Mouse (Mus musculus) heart, embryonic 15.5 days (tissue): ENCODE data around the gene Nr4a1. TPM values are rescaled to one million over a fixed set of nuclear protein-coding genes. Genes with fewer than 3 reads are reported as not detected.

Source experiments
- ATAC-seq: fragments of 200-750 bp; cut with Nextera tagmentation; replicated peaks from 2 replicates; pipeline ENCODE4 v1.8.0; 2017; ENCODE audit warnings: low read depth, moderate TSS enrichment; ENCODE audit not compliant: insufficient number of reproducible peaks, insufficient read depth, low FRiP score
- H3K27ac ChIP-seq: fragments of 300-500 bp; sonication (generic); 2 replicates; pipeline ENCODE4 v1.5.1; 2015; ENCODE audit warnings: mild to moderate bottlenecking, inconsistent platforms
- H3K27me3 ChIP-seq: fragments of 300-500 bp; sonication (generic); 2 replicates; pipeline ENCODE4 v1.6.1; 2015; ENCODE audit warnings: inconsistent platforms
- H3K36me3 ChIP-seq: fragments of 300-500 bp; sonication (generic); 2 replicates; pipeline ENCODE4 v1.6.1; 2015; ENCODE audit warnings: mild to moderate bottlenecking, inconsistent platforms
- H3K4me1 ChIP-seq: fragments of 300-500 bp; sonication (generic); replicated peaks from 2 replicates; pipeline ENCODE4 v1.6.1; 2015; ENCODE audit warnings: inconsistent platforms
- H3K4me2 ChIP-seq: fragments of 300-500 bp; sonication (generic); 2 replicates; pipeline ENCODE4 v1.6.1; 2015; ENCODE audit warnings: inconsistent platforms, mild to moderate bottlenecking, moderate library complexity
- H3K4me3 ChIP-seq: fragments of 300-500 bp; sonication (generic); 2 replicates; pipeline ENCODE4 v1.5.1; 2015; ENCODE audit warnings: mild to moderate bottlenecking, inconsistent platforms
- H3K9ac ChIP-seq: fragments of 300-500 bp; sonication (generic); 2 replicates; pipeline ENCODE4 v1.6.1; 2015; ENCODE audit warnings: mild to moderate bottlenecking, inconsistent platforms
- H3K9me3 ChIP-seq: fragments of 300-500 bp; sonication (generic); replicated peaks from 2 replicates; pipeline ENCODE4 v1.6.1; 2016; ENCODE audit warnings: inconsistent platforms
- WGBS: fragments of 180-500 bp; shearing (Covaris S2); methylation state at CpG from one replicate; pipeline ENCODE4 v1.1.7; 2015; ENCODE audit warnings: mixed read lengths; 5-methylcytosine and 5-hydroxymethylcytosine counted together
- polyA plus RNA-seq: library from polyadenylated mRNA; unstranded; fragments of >200 nt; fragmentation: Nextera tagmentation; extraction: Ambion mirVana; gene quantifications from 2 replicates; pipeline ENCODE4 v1.2.1, GENCODE M21; 2015

The Nr4a1 gene
- 10.6 and 12.5 TPM in 2 replicates for polyA plus RNA-seq

DNA sequence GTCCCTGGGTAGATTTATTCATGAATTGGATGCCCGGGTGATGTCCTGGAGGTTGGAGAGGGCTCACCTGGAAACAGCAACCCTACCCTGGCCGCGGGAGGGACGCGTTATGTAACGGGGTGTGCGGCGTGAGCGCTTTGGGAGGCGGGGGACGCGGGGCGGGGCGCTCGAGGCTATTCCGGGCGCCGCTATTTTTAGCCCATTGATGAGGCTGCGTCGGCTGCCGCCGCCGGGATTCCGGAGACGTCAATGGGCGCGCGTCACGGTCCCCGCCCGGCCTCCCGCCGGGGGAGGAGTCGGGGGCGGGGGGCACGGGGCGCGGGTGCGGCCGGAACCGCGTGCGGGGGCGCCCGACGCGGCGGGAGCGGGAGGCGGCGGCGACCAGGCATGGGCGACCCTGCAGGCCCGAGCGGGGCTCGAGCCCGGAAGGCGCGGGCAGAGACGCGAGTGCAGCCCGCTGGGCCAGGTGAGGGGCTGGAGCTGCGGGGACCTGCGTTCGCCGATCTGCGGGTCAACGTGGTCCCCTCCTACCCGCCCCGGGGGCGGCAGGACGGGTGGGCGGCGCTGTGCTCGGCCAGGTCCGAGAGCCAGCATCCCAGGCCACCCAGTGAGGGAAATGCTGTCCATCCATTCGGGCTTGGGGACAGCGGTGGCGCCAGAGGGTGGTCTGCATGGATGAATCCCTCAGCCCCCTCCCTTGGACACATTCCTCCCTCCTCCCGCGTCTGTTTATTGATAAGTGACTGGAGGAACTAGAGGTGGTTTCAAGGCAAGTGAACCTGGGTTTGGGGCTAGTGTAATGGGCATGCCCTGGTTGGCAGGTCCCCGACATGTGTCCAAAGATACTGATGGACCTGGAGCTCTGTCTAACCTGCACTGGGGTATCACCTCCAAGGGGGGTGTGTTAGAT, at the start of gene Nr4a1:
Nr4a1 (plus strand) TSS at position 384 of the 910 bp plus-strand sequence.
- H3K9ac ChIP-seq = peak within 1 kb of the TSS; percentile 86
- ATAC-seq = peak; percentile 70
- H3K9me3 ChIP-seq = no peaks in the 10 kb centered on the region
- peak within 1 kb of the TSS; percentile 60 for H3K4me3 ChIP-seq
- H3K4me2 ChIP-seq = peak within 1 kb of the TSS; percentile 83
- 2% methylated on average over 81 of the region's 82 CpGs for WGBS
- no peaks in the 10 kb centered on the region for H3K27me3 ChIP-seq
- H3K27ac ChIP-seq = peak within 1 kb of the TSS; percentile 70
- H3K36me3 ChIP-seq = no peaks in the 10 kb centered on the region
- H3K4me1 ChIP-seq = peaks cover 38% of the 10 kb centered on the region

DNA sequence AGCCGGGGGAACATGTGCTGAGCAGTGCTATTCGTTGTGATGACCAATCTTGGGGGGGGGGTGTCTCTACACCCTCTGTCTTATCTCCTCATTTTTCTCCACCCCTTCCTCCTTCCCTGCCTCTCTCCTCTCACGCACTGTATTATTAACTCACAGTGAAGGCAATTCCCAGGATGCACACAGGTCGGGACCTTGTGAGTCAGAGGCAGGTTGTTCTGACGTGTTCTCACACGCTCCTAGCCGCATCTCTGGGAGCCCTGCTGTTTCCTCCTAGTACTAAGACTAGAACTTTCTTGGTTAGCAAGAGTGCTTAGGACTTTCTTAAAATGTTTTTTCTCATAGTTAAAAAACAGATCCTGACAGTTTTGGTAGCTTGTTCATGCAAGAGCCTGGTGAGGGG, 49.3 kb upstream of the Nr4a1 start:
- H3K4me2 ChIP-seq = no peak overlapping the region

DNA sequence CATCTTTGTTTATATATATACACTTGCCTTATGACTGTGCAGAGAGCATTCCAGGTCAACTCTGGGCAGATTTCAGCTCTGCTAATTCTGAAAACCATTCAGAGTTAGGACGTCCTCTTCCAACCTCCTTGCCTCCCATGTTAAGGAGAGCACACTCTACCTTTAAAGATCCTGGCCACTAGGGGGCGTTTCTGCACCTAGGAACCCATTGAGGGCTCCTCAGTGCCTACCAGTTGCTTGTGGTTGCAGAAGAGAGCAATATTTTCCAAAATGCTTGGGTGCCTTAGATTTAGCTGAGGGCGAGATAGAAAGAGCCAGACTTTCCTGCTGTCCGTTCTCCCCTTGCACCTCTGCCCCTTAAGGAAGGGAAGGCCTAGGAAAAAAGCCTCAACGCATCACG, 43.8 kb upstream of the Nr4a1 start:
- Histone ChIP-seq H3K27me3 (no peaks in the 10 kb centered on the region), H3K36me3 (peaks cover 43% of the 10 kb centered on the region), H3K9ac (no peak overlapping the region), H3K4me2 (no peak overlapping the region), H3K27ac (no peak overlapping the region), H3K4me3 (no peak overlapping the region), H3K4me1 (0 out of 2 replicates have a peak, but pooled peaks cover 5% of the 10 kb centered on the region), H3K9me3 (no peaks in the 10 kb centered on the region)
- WGBS = 69% methylated on average over 6 of the region's 6 CpGs
- 0 out of 2 replicates have a peak, but pooled peaks have one; percentile 15 for ATAC-seq

More for the DNA sequence above, 49.3 kb upstream of the Nr4a1 start:
- H3K27ac ChIP-seq = no peak overlapping the region
- no peaks in the 10 kb centered on the region for H3K9me3 ChIP-seq
- 75% methylated on average over 7 of the region's 7 CpGs for WGBS
- no peaks in the 10 kb centered on the region for H3K4me1 ChIP-seq
- no peak overlapping the region for H3K4me3 ChIP-seq
- peaks cover 64% of the 10 kb centered on the region for H3K36me3 ChIP-seq
- H3K27me3 ChIP-seq = no peaks in the 10 kb centered on the region
- no peak for ATAC-seq
- H3K9ac ChIP-seq = no peak overlapping the region

DNA sequence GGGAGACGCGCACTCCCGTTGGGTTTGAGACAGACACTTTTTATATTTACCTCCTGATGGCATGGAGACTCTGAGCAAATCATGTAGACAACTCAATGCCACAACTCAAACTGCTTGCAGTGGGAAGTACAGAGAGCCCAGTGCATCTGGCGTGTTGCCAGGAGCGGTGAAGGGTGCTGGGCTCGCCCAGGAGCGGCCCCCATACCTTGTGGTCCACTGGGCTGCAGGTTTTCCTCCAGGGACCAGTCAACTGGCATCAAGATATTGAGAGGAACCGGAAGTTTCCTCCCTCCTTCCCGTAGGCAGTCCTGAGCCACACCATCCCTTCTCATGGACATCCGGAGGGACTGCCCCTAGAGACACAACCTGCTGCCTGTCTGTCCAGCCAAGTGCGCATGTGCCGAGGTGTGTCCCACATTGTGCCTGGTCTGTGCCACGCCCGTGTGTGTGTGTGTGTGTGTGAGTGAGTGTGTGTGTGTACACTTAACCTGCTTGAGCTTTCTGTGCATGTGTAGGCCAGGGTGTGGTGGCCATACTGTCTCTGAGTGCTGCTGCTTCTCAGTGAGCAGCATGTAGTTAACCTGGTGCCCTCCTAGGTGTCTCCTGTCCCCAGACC, 43.0 kb upstream of the Nr4a1 start:
- Histone ChIP-seq H3K4me3 (no peak overlapping the region), H3K9ac (no peak overlapping the region), H3K36me3 (peaks cover 43% of the 10 kb centered on the region), H3K4me2 (no peak overlapping the region), H3K27ac (no peak overlapping the region), H3K9me3 (no peaks in the 10 kb centered on the region), H3K4me1 (0 out of 2 replicates have a peak, but pooled peaks cover 5% of the 10 kb centered on the region), H3K27me3 (no peaks in the 10 kb centered on the region)
- ATAC-seq = no peak
- 84% methylated on average over 14 of the region's 14 CpGs for WGBS

DNA sequence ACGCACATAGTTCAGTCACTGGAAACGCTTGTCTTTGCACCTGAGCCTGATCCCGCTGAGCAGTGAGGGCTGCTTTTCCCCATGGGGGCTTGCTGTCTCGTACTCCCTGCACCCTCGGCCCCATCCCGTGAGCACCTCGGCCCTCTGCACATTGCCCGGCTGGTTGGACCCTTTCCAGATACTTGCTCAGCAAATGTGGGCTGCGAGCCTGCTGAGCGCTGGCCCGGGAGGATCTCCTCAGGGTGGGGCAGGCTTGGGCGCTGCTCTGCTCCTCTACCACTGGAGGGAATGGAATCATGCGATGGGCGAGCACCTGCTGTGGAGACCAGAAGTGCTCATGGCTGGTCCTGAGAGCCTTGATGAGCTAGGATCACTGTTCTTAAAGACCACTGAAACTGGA, 41.6 kb upstream of the Nr4a1 start:
- H3K27me3 ChIP-seq = no peaks in the 10 kb centered on the region
- H3K4me1 ChIP-seq = 0 out of 2 replicates have a peak, but pooled peaks cover 5% of the 10 kb centered on the region
- no peak overlapping the region for H3K4me2 ChIP-seq
- peaks cover 38% of the 10 kb centered on the region for H3K36me3 ChIP-seq
- whole genome bisulfite sequencing = 61% methylated on average over 14 of the region's 14 CpGs
- ATAC-seq = no peak
- H3K4me3 ChIP-seq = no peak overlapping the region
- no peak overlapping the region for H3K27ac ChIP-seq
- H3K9me3 ChIP-seq = no peaks in the 10 kb centered on the region
- H3K9ac ChIP-seq = no peak overlapping the region

DNA sequence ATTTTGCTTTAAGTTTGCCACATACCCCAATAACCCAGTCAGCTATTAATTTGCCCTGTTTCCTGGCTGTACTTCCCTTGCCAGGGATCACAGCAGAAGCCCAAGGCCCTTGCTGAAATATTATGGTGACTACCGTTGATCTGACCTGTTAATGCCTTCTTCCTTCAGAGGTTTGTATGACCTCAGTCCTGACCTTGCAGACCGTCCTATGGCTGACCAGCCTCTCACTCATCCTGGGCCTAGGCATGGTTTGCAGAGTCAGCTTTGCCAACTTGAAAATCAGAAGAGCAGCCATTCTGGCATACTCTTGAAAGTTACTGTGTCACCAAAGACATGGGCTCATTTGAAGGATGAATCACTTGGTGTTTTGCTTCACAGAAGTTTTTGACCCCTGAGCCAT, 38.9 kb upstream of the Nr4a1 start:
- H3K4me2 ChIP-seq = no peak overlapping the region
- no peaks in the 10 kb centered on the region for H3K27me3 ChIP-seq
- no peak for ATAC-seq
- H3K36me3 ChIP-seq = peaks cover 29% of the 10 kb centered on the region
- 62% methylated on average over 2 of the region's 2 CpGs for WGBS
- H3K27ac ChIP-seq = no peak overlapping the region
- no peak overlapping the region for H3K4me3 ChIP-seq
- 0 out of 2 replicates have a peak, but pooled peaks cover 5% of the 10 kb centered on the region for H3K4me1 ChIP-seq
- no peaks in the 10 kb centered on the region for H3K9me3 ChIP-seq
- no peak overlapping the region for H3K9ac ChIP-seq

DNA sequence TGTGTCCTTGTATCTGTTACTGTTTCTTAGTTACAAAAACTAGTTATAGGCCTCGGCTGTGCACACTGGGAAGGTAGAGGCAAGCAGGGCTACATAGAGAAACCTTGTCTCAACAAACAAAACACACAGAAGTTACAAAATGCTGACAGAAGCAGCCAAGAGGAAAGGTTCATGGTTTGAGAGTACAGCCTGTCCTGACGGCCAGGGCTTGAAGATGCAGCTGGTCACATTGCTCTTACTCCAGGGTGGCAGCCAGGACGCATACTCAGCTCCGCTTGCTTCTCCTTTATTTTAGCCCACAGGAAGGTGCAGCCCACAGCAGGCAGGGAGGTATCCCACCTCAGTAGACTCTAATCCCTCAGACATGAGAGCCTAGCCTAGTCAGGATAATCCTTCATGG, 38.0 kb upstream of the Nr4a1 start:
- no peak overlapping the region for H3K27ac ChIP-seq
- no peaks in the 10 kb centered on the region for H3K9me3 ChIP-seq
- no peak overlapping the region for H3K4me2 ChIP-seq
- WGBS = 75% methylated on average over 4 of the region's 4 CpGs
- no peak overlapping the region for H3K4me3 ChIP-seq
- no peak for ATAC-seq
- peaks cover 23% of the 10 kb centered on the region for H3K36me3 ChIP-seq
- no peaks in the 10 kb centered on the region for H3K27me3 ChIP-seq
- H3K9ac ChIP-seq = no peak overlapping the region
- H3K4me1 ChIP-seq = peaks cover 5% of the 10 kb centered on the region

DNA sequence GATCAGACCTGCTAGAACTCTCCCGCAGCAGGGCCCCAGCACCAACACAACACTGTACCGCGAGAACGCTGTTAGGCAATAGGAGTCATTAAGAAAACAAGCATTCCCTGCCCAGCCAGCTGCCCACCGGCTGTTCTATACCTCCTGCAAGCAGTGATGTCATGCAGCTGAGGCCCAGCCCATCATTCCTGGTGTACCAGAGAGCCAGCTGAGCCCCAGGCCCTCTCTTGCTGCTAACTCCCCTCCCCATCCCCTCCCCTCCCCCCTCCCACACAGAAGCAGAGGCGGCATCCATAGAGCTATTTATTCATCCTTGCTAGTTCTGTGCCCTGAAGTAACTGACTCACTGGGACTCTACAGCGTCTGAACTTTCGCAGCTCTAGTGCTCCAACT, 33.2 kb upstream of the Nr4a1 start:
- Histone ChIP-seq H3K27me3 (peaks cover 19% of the 10 kb centered on the region), H3K27ac (no peak overlapping the region), H3K4me1 (peaks cover 35% of the 10 kb centered on the region), H3K9me3 (no peaks in the 10 kb centered on the region), H3K9ac (no peak overlapping the region), H3K4me3 (no peak overlapping the region), H3K36me3 (no peaks in the 10 kb centered on the region), H3K4me2 (no peak overlapping the region)
- no peak for ATAC-seq
- whole genome bisulfite sequencing = 8% methylated on average over 8 of the region's 8 CpGs

DNA sequence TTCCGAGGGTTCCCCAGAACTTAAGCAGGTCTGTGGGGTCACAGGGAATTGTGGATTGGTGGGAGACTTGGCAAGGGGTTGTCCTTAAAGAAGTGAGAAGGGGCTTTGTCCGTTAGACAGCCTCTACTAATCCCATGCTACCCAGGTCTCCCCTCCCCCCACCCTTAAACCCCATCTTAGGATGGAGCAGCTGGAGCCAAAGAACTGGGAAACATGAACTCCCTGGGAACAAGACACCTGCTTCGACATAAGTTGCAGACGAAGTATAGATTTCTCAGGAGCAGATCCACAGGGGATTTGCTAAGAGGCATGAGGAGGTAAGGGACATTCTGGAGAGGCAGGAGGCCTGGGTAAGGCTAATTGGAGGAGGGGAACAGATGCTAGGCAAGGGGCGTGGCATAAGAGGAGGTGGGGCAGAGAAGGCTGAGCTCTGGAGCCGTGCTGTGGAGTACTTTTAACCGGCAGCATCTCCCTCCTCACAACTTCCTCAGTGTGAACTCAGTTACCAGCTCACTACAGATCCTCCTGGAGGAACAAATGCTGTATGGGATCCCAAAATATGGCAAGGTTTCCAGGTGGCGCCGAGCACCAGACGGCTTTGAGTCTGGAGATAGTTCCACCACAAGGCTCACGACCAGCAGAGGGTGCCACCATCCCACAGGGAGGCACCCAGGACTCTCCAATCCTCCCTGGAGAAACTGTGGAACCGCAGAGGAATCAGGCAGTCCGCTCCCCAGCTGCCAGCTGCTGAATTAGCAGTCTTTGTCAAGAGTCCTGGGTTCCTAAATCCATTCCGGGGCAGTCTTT, 32.6 kb upstream of the Nr4a1 start:
- ATAC-seq = peak; percentile 45; the same call in 1 of the 2 replicates
- Histone ChIP-seq H3K4me3 (peak overlapping the region; percentile 44), H3K27ac (no peak overlapping the region; the same call in 1 of the 2 replicates), H3K4me1 (peaks cover 39% of the 10 kb centered on the region), H3K36me3 (no peaks in the 10 kb centered on the region), H3K9ac (peak overlapping the region; percentile 5; the same call in 1 of the 2 replicates), H3K27me3 (peaks cover 19% of the 10 kb centered on the region), H3K9me3 (no peaks in the 10 kb centered on the region), H3K4me2 (peak overlapping the region; percentile 66)
- 4% methylated on average over 14 of the region's 14 CpGs for WGBS

DNA sequence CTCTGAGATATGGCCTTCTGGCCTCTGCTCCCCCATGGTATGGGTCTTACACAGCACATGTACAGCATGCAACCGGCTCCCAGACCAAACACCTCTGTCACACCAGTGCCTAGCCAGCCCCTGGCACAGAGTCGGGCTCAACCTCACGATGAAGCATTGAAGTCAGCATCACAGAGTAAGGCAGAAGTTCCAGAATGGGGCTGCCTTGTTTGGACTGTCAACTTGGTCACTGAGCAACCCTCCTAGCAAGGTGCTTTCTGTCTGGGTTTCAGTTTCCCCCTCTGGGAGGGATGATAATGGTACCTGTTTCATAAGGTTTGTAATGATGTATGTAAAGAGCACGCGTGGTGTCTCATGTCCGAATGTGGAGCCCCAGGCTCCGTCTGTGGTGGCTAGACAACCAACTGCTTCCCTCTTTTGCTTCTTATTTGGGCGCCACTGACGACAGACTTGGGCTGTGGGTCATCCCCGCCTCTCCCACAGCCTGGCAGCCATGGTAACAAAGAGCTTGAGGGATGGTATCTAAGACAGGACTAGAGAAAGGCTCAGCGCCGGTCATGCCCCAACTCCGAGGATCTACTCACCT, 31.1 kb upstream of the Nr4a1 start:
- H3K27ac ChIP-seq = no peak overlapping the region
- H3K9me3 ChIP-seq = no peaks in the 10 kb centered on the region
- H3K9ac ChIP-seq = no peak overlapping the region
- H3K27me3 ChIP-seq = peaks cover 19% of the 10 kb centered on the region
- H3K4me3 ChIP-seq = no peak overlapping the region
- H3K36me3 ChIP-seq = no peaks in the 10 kb centered on the region
- H3K4me1 ChIP-seq = peaks cover 39% of the 10 kb centered on the region
- 47% methylated on average over 13 of the region's 13 CpGs for WGBS
- no peak overlapping the region for H3K4me2 ChIP-seq
- ATAC-seq = no peak
